Mouse (Mus musculus) midbrain, embryonic 16.5 days (tissue): ENCODE measurements at regions not wholly inside any gene's neighbourhood (a gene's known extent, or its start where the extent isn't known, plus 50 kb on each side); places are given as distances from the start of the nearest gene placed in this dataset.

Source experiments
- ATAC-seq: fragments of 200-750 bp; cut with Nextera tagmentation; 2 replicates; pipeline ENCODE4 v1.8.0; 2017; ENCODE audit warnings: moderate TSS enrichment
- H3K27ac ChIP-seq: fragments of 300-500 bp; sonication (generic); 2 replicates; pipeline ENCODE4 v1.5.1; 2014; ENCODE audit warnings: mild to moderate bottlenecking, low read length, mixed read lengths
- H3K27me3 ChIP-seq: fragments of 300-500 bp; sonication (generic); 2 replicates; pipeline ENCODE4 v1.6.1; 2014; ENCODE audit warnings: low read depth, low read length, mixed read lengths; ENCODE audit not compliant: control insufficient read depth, insufficient read depth
- H3K36me3 ChIP-seq: fragments of 300-500 bp; sonication (generic); 2 replicates; pipeline ENCODE4 v1.6.1; 2014; ENCODE audit warnings: mild to moderate bottlenecking, low read length, moderate library complexity, mixed read lengths; ENCODE audit not compliant: control insufficient read depth, insufficient read depth
- H3K4me1 ChIP-seq: fragments of 300-500 bp; sonication (generic); 2 replicates; pipeline ENCODE4 v1.6.1; 2014; ENCODE audit warnings: mild to moderate bottlenecking, low read length, mixed read lengths; ENCODE audit not compliant: control insufficient read depth, insufficient read depth
- H3K4me2 ChIP-seq: fragments of 300-500 bp; sonication (generic); 2 replicates; pipeline ENCODE4 v1.6.1; 2014; ENCODE audit warnings: mild to moderate bottlenecking, low read length, mixed read lengths
- H3K4me3 ChIP-seq: fragments of 300-500 bp; sonication (generic); 2 replicates; pipeline ENCODE4 v1.5.1; 2014; ENCODE audit warnings: low read depth, mild to moderate bottlenecking, low read length, moderate library complexity, mixed read lengths
- H3K9ac ChIP-seq: fragments of 300-500 bp; sonication (generic); 2 replicates; pipeline ENCODE4 v1.6.1; 2014; ENCODE audit warnings: low read depth, low read length, mixed read lengths
- H3K9me3 ChIP-seq: fragments of 300-500 bp; sonication (generic); replicated peaks from 2 replicates; pipeline ENCODE4 v1.6.1; 2014; ENCODE audit warnings: mild to moderate bottlenecking, low read length, mixed read lengths; ENCODE audit not compliant: control insufficient read depth, poor library complexity, severe bottlenecking
- WGBS: fragments of 180-500 bp; shearing (Covaris S2); extraction: QIAGEN DNeasy Blood & Tissue Kit; methylation state at CpG from one replicate; pipeline ENCODE4 v1.1.7; 2014; 5-methylcytosine and 5-hydroxymethylcytosine counted together

GRCm38 (mm10) chr13:53911846-53912245 lies 143.7 kb downstream of the Drd1 start:
- Histone ChIP-seq H3K4me3 (no peak overlapping the region), H3K4me1 (no peaks in the 10 kb centered on the region), H3K9me3 (no peaks in the 10 kb centered on the region), H3K4me2 (no peak overlapping the region), H3K27ac (no peak overlapping the region), H3K36me3 (no peaks in the 10 kb centered on the region), H3K27me3 (no peaks in the 10 kb centered on the region), H3K9ac (no peak overlapping the region)
- 64% methylated on average over 3 of the region's 3 CpGs for WGBS
- ATAC-seq: no peak

- Histone ChIP-seq H3K4me2 (no peak overlapping the region), H3K27me3 (no peaks in the 10 kb centered on the region), H3K36me3 (no peaks in the 10 kb centered on the region), H3K4me3 (no peak overlapping the region), H3K27ac (no peak overlapping the region), H3K4me1 (no peaks in the 10 kb centered on the region), H3K9ac (no peak overlapping the region), H3K9me3 (no peaks in the 10 kb centered on the region)
- no peak for ATAC-seq
- 92% methylated on average over 8 of the region's 8 CpGs for WGBS
Measured at GRCm38 (mm10) chr13:53911261-53911660, 144.2 kb downstream of the Drd1 start.

GRCm38 (mm10) chr13:53910251-53910650 lies 145.3 kb downstream of the Drd1 start:
- H3K9ac ChIP-seq: no peak overlapping the region
- H3K4me3 ChIP-seq: no peak overlapping the region
- no peaks in the 10 kb centered on the region for H3K36me3 ChIP-seq
- H3K4me1 ChIP-seq: no peaks in the 10 kb centered on the region
- no peaks in the 10 kb centered on the region for H3K27me3 ChIP-seq
- WGBS: 77% methylated on average over 4 of the region's 4 CpGs
- no peak overlapping the region for H3K4me2 ChIP-seq
- H3K9me3 ChIP-seq: no peaks in the 10 kb centered on the region
- H3K27ac ChIP-seq: no peak overlapping the region
- no peak for ATAC-seq

- Histone ChIP-seq H3K9ac (no peak overlapping the region), H3K27ac (no peak overlapping the region), H3K27me3 (no peaks in the 10 kb centered on the region), H3K4me3 (no peak overlapping the region), H3K4me2 (no peak overlapping the region), H3K9me3 (no peaks in the 10 kb centered on the region), H3K36me3 (no peaks in the 10 kb centered on the region), H3K4me1 (peaks cover 6% of the 10 kb centered on the region)
- 81% methylated on average over 8 of the region's 8 CpGs for WGBS
- ATAC-seq: no peak
Measured at GRCm38 (mm10) chr13:53904471-53904870, 151.0 kb downstream of the Drd1 start.

- H3K9me3 ChIP-seq: no peaks in the 10 kb centered on the region
- peaks cover 6% of the 10 kb centered on the region for H3K4me1 ChIP-seq
- 0 out of 2 replicates have a peak overlapping the region, but pooled peaks have one; percentile 6 for H3K9ac ChIP-seq
- no peaks in the 10 kb centered on the region for H3K36me3 ChIP-seq
- H3K27ac ChIP-seq: no peak overlapping the region
- H3K4me2 ChIP-seq: no peak overlapping the region
- WGBS: 29% methylated on average over 7 of the region's 7 CpGs
- ATAC-seq: no peak
- no peaks in the 10 kb centered on the region for H3K27me3 ChIP-seq
- H3K4me3 ChIP-seq: no peak overlapping the region
Measured at GRCm38 (mm10) chr13:53903626-53904025, 151.9 kb downstream of the Drd1 start.

GRCm38 (mm10) chr13:53902831-53903230 lies 152.7 kb downstream of the Drd1 start:
- Histone ChIP-seq H3K4me2 (no peak overlapping the region), H3K9ac (no peak overlapping the region), H3K27me3 (no peaks in the 10 kb centered on the region), H3K36me3 (no peaks in the 10 kb centered on the region), H3K4me1 (peaks cover 6% of the 10 kb centered on the region), H3K4me3 (no peak overlapping the region), H3K9me3 (no peaks in the 10 kb centered on the region), H3K27ac (no peak overlapping the region)
- WGBS: 55% methylated on average over 2 of the region's 2 CpGs
- ATAC-seq: no peak

GRCm38 (mm10) chr13:53900406-53901025 lies 155.0 kb downstream of the Drd1 start:
- Histone ChIP-seq H3K36me3 (no peaks in the 10 kb centered on the region), H3K27ac (no peak overlapping the region), H3K9ac (no peak overlapping the region), H3K4me1 (peaks cover 6% of the 10 kb centered on the region), H3K9me3 (0 out of 2 replicates have a peak, but pooled peaks cover 2% of the 10 kb centered on the region), H3K4me2 (no peak overlapping the region), H3K27me3 (no peaks in the 10 kb centered on the region), H3K4me3 (no peak overlapping the region)
- 84% methylated on average over 3 of the region's 3 CpGs for WGBS
- ATAC-seq: no peak

GRCm38 (mm10) chr13:53898351-53898750 lies 157.2 kb downstream of the Drd1 start:
- Histone ChIP-seq H3K4me3 (no peak overlapping the region), H3K4me2 (no peak overlapping the region), H3K4me1 (no peaks in the 10 kb centered on the region), H3K9me3 (0 out of 2 replicates have a peak, but pooled peaks cover 2% of the 10 kb centered on the region), H3K27ac (no peak overlapping the region), H3K9ac (no peak overlapping the region), H3K36me3 (no peaks in the 10 kb centered on the region), H3K27me3 (no peaks in the 10 kb centered on the region)
- 63% methylated on average over 10 of the region's 10 CpGs for WGBS
- ATAC-seq: no peak

GRCm38 (mm10) chr13:53897176-53897575 lies 158.3 kb downstream of the Drd1 start:
- no peak for ATAC-seq
- 96% methylated on average over 2 of the region's 2 CpGs for WGBS
- Histone ChIP-seq H3K9me3 (0 out of 2 replicates have a peak, but pooled peaks cover 2% of the 10 kb centered on the region), H3K4me3 (no peak overlapping the region), H3K4me2 (no peak overlapping the region), H3K27me3 (no peaks in the 10 kb centered on the region), H3K36me3 (no peaks in the 10 kb centered on the region), H3K27ac (no peak overlapping the region), H3K4me1 (no peaks in the 10 kb centered on the region), H3K9ac (no peak overlapping the region)
